Mouse (Mus musculus): ENCODE data around the gene Atp6v1g2.

DNA sequence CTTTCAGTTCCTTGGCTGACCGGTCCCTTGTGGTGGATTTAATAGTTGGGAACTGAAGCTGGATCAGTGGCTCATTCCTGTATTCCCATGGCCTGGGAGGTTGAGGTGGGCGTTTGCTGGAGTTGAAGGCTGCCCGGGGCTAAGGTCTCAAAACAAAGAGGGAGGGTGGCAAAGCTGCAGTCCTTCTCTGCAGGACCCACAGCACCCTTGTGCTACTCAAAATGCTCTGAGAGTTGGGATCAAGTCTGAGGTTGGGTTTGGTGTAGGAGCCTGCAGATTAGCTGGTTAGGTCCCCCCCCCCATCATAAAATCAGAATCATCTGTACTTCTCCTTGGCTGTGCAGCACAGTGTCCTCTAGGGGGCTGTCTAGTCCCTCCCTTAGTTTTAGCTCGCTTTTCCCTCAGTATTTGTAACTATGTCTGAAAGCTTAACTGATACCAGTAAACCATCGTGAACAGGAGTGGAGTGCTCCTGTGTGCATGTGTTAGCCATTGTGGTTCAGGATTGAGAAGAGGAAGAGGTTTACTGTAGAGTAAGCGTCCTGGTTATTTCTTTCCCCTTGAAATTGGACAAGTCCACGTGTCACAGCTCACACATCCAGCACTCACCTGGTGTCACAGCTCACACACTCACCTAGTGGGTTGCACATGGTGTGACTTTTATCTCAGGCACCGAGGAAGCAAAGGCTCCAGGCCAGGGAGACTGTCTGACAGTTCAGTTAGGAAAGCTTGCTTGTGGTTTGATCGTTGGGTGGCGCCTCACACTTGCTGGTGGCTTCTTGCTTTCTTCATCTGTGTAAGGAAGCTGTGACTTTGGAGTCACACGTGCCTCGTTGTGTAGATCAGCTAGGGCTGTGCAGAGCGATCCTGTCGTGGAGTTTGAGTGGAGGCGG lies 12.5 kb downstream of the Atp6v1g2 start:
- TF ChIP-seq CTCF (IDR thresholded peaks at IDR 0.05; ENCODE audit: borderline replicate concordance, insufficient read depth, low read depth, low read length) = peak; percentile 48; the same call in 1 of the 2 replicates
- TF ChIP-seq POLR2A (IDR thresholded peaks at IDR 0.05; ENCODE audit: borderline replicate concordance, insufficient read depth, low read length) = no peak

All from cerebellum, adult 2 months (tissue).